Mouse (Mus musculus): ENCODE measurements at regions not wholly inside any gene's neighbourhood (a gene's known extent, or its start where the extent isn't known, plus 50 kb on each side); places are given as distances from the start of the nearest gene placed in this dataset.

- Histone ChIP-seq H3K4me2 (replicated peaks; ENCODE audit: low read depth, low read length) (no peak overlapping the region), H3K9me3 (ENCODE audit: control insufficient read depth, low read depth, low read length) (no peaks in the 10 kb centered on the region), H3K9ac (replicated peaks; ENCODE audit: low read depth, low read length) (no peak overlapping the region), H3K27ac (ENCODE audit: low read length) (no peak overlapping the region), H3K4me1 (ENCODE audit: control insufficient read depth, insufficient read depth, low read length) (no peaks in the 10 kb centered on the region), H3K4me3 (ENCODE audit: low read depth, low read length) (no peak overlapping the region), H3K27me3 (ENCODE audit: control insufficient read depth, insufficient read depth, low read length) (no peaks in the 10 kb centered on the region), H3K36me3 (ENCODE audit: control insufficient read depth, insufficient read depth, low read length) (no peaks in the 10 kb centered on the region)
- 81% methylated on average over 6 of the region's 6 CpGs for WGBS
- ATAC-seq (ENCODE audit: insufficient number of reproducible peaks, insufficient read depth, low FRiP score, low read depth): no peak
These were observed 76.6 kb upstream of the Cxcr4 start for GRCm38 (mm10) chr1:128668718-128669117.

GRCm38 (mm10) chr1:128667121-128667762, 75.1 kb upstream of the Cxcr4 start:
- ATAC-seq (ENCODE audit: insufficient number of reproducible peaks, insufficient read depth, low FRiP score, low read depth): no peak

GRCm38 (mm10) chr1:128663207-128663606, 71.1 kb upstream of the Cxcr4 start:
- no peak overlapping the region for H3K9ac ChIP-seq (replicated peaks; ENCODE audit: low read depth, low read length)
- no peaks in the 10 kb centered on the region for H3K9me3 ChIP-seq (ENCODE audit: control insufficient read depth, low read depth, low read length)
- H3K27me3 ChIP-seq (ENCODE audit: control insufficient read depth, insufficient read depth, low read length): no peaks in the 10 kb centered on the region
- H3K27ac ChIP-seq (ENCODE audit: low read length): no peak overlapping the region
- no peak overlapping the region for H3K4me3 ChIP-seq (ENCODE audit: low read depth, low read length)
- no peak overlapping the region for H3K4me2 ChIP-seq (replicated peaks; ENCODE audit: low read depth, low read length)
- no peaks in the 10 kb centered on the region for H3K4me1 ChIP-seq (ENCODE audit: control insufficient read depth, insufficient read depth, low read length)
- H3K36me3 ChIP-seq (ENCODE audit: control insufficient read depth, insufficient read depth, low read length): no peaks in the 10 kb centered on the region
- no peak for ATAC-seq (ENCODE audit: insufficient number of reproducible peaks, insufficient read depth, low FRiP score, low read depth)
- 87% methylated on average over 2 of the region's 2 CpGs for WGBS

More at GRCm38 (mm10) chr1:128667121-128667762, 75.1 kb upstream of the Cxcr4 start:
- Histone ChIP-seq H3K36me3 (ENCODE audit: control insufficient read depth, insufficient read depth, low read length) (no peaks in the 10 kb centered on the region), H3K4me1 (ENCODE audit: control insufficient read depth, insufficient read depth, low read length) (no peaks in the 10 kb centered on the region), H3K4me3 (ENCODE audit: low read depth, low read length) (no peak overlapping the region), H3K27ac (ENCODE audit: low read length) (no peak overlapping the region), H3K4me2 (replicated peaks; ENCODE audit: low read depth, low read length) (no peak overlapping the region), H3K27me3 (ENCODE audit: control insufficient read depth, insufficient read depth, low read length) (no peaks in the 10 kb centered on the region), H3K9me3 (ENCODE audit: control insufficient read depth, low read depth, low read length) (no peaks in the 10 kb centered on the region), H3K9ac (replicated peaks; ENCODE audit: low read depth, low read length) (no peak overlapping the region)
- WGBS: 78% methylated on average over 4 of the region's 4 CpGs

- 72% methylated on average over 1 of the region's 1 CpGs for WGBS
- Histone ChIP-seq H3K36me3 (ENCODE audit: control insufficient read depth, insufficient read depth, low read length) (no peaks in the 10 kb centered on the region), H3K4me3 (ENCODE audit: low read depth, low read length) (no peak overlapping the region), H3K4me2 (replicated peaks; ENCODE audit: low read depth, low read length) (no peak overlapping the region), H3K9me3 (ENCODE audit: control insufficient read depth, low read depth, low read length) (no peaks in the 10 kb centered on the region; the same call in 1 of the 2 replicates), H3K4me1 (ENCODE audit: control insufficient read depth, insufficient read depth, low read length) (no peaks in the 10 kb centered on the region), H3K27ac (ENCODE audit: low read length) (no peak overlapping the region), H3K27me3 (ENCODE audit: control insufficient read depth, insufficient read depth, low read length) (no peaks in the 10 kb centered on the region), H3K9ac (replicated peaks; ENCODE audit: low read depth, low read length) (no peak overlapping the region)
- ATAC-seq (ENCODE audit: insufficient number of reproducible peaks, insufficient read depth, low FRiP score, low read depth): no peak
These were observed 67.8 kb upstream of the Cxcr4 start for GRCm38 (mm10) chr1:128659857-128660256.

- Histone ChIP-seq H3K36me3 (ENCODE audit: control insufficient read depth, insufficient read depth, low read length) (no peaks in the 10 kb centered on the region), H3K9me3 (ENCODE audit: control insufficient read depth, low read depth, low read length) (no peaks in the 10 kb centered on the region; the same call in 1 of the 2 replicates), H3K9ac (replicated peaks; ENCODE audit: low read depth, low read length) (no peak overlapping the region), H3K4me3 (ENCODE audit: low read depth, low read length) (no peak overlapping the region), H3K27ac (ENCODE audit: low read length) (no peak overlapping the region), H3K27me3 (ENCODE audit: control insufficient read depth, insufficient read depth, low read length) (no peaks in the 10 kb centered on the region), H3K4me1 (ENCODE audit: control insufficient read depth, insufficient read depth, low read length) (no peaks in the 10 kb centered on the region), H3K4me2 (replicated peaks; ENCODE audit: low read depth, low read length) (no peak overlapping the region)
- ATAC-seq (ENCODE audit: insufficient number of reproducible peaks, insufficient read depth, low FRiP score, low read depth): no peak
- WGBS: 15% methylated on average over 2 of the region's 2 CpGs
These were observed 66.7 kb upstream of the Cxcr4 start for GRCm38 (mm10) chr1:128658802-128659201.

GRCm38 (mm10) chr1:128654099-128654862, 62.2 kb upstream of the Cxcr4 start:
- Histone ChIP-seq H3K4me1 (ENCODE audit: control insufficient read depth, insufficient read depth, low read length) (no peaks in the 10 kb centered on the region), H3K4me3 (ENCODE audit: low read depth, low read length) (no peak overlapping the region), H3K9ac (replicated peaks; ENCODE audit: low read depth, low read length) (no peak overlapping the region), H3K36me3 (ENCODE audit: control insufficient read depth, insufficient read depth, low read length) (no peaks in the 10 kb centered on the region), H3K4me2 (replicated peaks; ENCODE audit: low read depth, low read length) (no peak overlapping the region), H3K9me3 (ENCODE audit: control insufficient read depth, low read depth, low read length) (no peaks in the 10 kb centered on the region; the same call in 1 of the 2 replicates), H3K27ac (ENCODE audit: low read length) (peak overlapping the region; percentile 66; the same call in 1 of the 2 replicates), H3K27me3 (ENCODE audit: control insufficient read depth, insufficient read depth, low read length) (no peaks in the 10 kb centered on the region)
- 38% methylated on average over 5 of the region's 5 CpGs for WGBS
- peak; percentile 81 for ATAC-seq (ENCODE audit: insufficient number of reproducible peaks, insufficient read depth, low FRiP score, low read depth)

- no peaks in the 10 kb centered on the region for H3K4me1 ChIP-seq (ENCODE audit: control insufficient read depth, insufficient read depth, low read length)
- no peak for ATAC-seq (ENCODE audit: insufficient number of reproducible peaks, insufficient read depth, low FRiP score, low read depth)
- WGBS: 86% methylated on average over 2 of the region's 2 CpGs
- no peaks in the 10 kb centered on the region for H3K9me3 ChIP-seq (ENCODE audit: control insufficient read depth, low read depth, low read length)
- H3K27me3 ChIP-seq (ENCODE audit: control insufficient read depth, insufficient read depth, low read length): no peaks in the 10 kb centered on the region
- no peaks in the 10 kb centered on the region for H3K36me3 ChIP-seq (ENCODE audit: control insufficient read depth, insufficient read depth, low read length)
- H3K4me2 ChIP-seq (replicated peaks; ENCODE audit: low read depth, low read length): no peak overlapping the region
- H3K27ac ChIP-seq (ENCODE audit: low read length): no peak overlapping the region
- no peak overlapping the region for H3K4me3 ChIP-seq (ENCODE audit: low read depth, low read length)
- no peak overlapping the region for H3K9ac ChIP-seq (replicated peaks; ENCODE audit: low read depth, low read length)
These were observed 58.5 kb upstream of the Cxcr4 start for GRCm38 (mm10) chr1:128650596-128650995.

- Histone ChIP-seq H3K27ac (ENCODE audit: low read length) (0 out of 2 replicates have a peak overlapping the region, but pooled peaks have one; percentile 6), H3K4me2 (replicated peaks; ENCODE audit: low read depth, low read length) (no peak overlapping the region), H3K4me1 (ENCODE audit: control insufficient read depth, insufficient read depth, low read length) (no peaks in the 10 kb centered on the region), H3K9me3 (ENCODE audit: control insufficient read depth, low read depth, low read length) (no peaks in the 10 kb centered on the region), H3K27me3 (ENCODE audit: control insufficient read depth, insufficient read depth, low read length) (no peaks in the 10 kb centered on the region), H3K36me3 (ENCODE audit: control insufficient read depth, insufficient read depth, low read length) (no peaks in the 10 kb centered on the region), H3K4me3 (ENCODE audit: low read depth, low read length) (no peak overlapping the region), H3K9ac (replicated peaks; ENCODE audit: low read depth, low read length) (no peak overlapping the region)
- 67% methylated on average over 13 of the region's 13 CpGs for WGBS
- ATAC-seq (ENCODE audit: insufficient number of reproducible peaks, insufficient read depth, low FRiP score, low read depth): no peak
These were observed 57.5 kb upstream of the Cxcr4 start for GRCm38 (mm10) chr1:128649490-128650178.
